Mouse (Mus musculus): Measurements from ENCODE around the gene Mrps7.

DNA sequence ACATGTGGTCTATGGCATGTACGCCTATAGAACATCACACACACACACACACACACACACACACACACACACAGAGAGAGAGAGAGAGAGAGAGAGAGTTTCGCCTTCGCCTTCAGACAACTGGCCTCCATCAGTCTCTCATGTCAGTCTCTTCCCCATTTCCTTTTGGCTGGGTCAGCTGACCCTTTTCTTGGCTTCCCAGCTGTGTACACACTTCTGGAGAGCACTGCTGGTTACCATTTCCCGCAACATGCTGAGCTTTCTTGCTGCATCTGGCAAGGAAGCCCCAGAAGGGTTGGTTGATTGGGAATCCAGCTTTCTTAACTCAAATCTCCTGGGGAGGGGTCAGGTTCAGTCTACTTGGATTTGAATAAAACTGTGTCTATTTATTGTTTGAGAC is 30.4 kb downstream of the Mrps7 start:
- no peak for TF ChIP-seq CTCF (IDR thresholded peaks at IDR 0.05; ENCODE audit: control insufficient read depth, insufficient read depth, insufficient replicate concordance, low read depth, low read length)
- no peak for TF ChIP-seq POLR2A (IDR thresholded peaks at IDR 0.05; ENCODE audit: control insufficient read depth, low read depth, low read length)

Measured in testis, adult 2 months (tissue).